Mouse (Mus musculus) E14TG2a.4 (cell line): Measurements from ENCODE around the gene Slc44a3.

Source experiments
- H3K27me3 ChIP-seq: 2 replicates; pipeline ENCODE4 v1.6.1; 2014; ENCODE audit warnings: low read length, control low read depth; ENCODE audit not compliant: insufficient read depth
- H3K36me3 ChIP-seq: 2 replicates; pipeline ENCODE4 v1.6.1; 2014; ENCODE audit warnings: low read length, control low read depth; ENCODE audit not compliant: insufficient read depth
- H3K4me1 ChIP-seq: replicated peaks from 2 replicates; pipeline ENCODE4 v1.6.1; 2014; ENCODE audit warnings: low read depth, low read length, control low read depth
- H3K4me3 ChIP-seq: replicated peaks from 2 replicates; pipeline ENCODE4 v1.5.1; 2014; ENCODE audit warnings: mild to moderate bottlenecking, low read length
- H3K9me3 ChIP-seq: 2 replicates; pipeline ENCODE4 v1.6.1; 2014; ENCODE audit warnings: low read length, control low read depth
- CTCF ChIP-seq: conservative IDR thresholded peaks from 2 replicates; pipeline ENCODE4 v1.5.1; 2014; ENCODE audit warnings: low read length
- NANOG ChIP-seq: IDR thresholded peaks from 2 replicates; pipeline ENCODE4 v1.6.1; 2014; ENCODE audit warnings: borderline replicate concordance, low read length, mixed read lengths
- POU5F1 ChIP-seq: IDR thresholded peaks from 2 replicates; pipeline ENCODE4 v1.6.1; 2014; ENCODE audit warnings: low read length, borderline replicate concordance

The Slc44a3 gene

DNA sequence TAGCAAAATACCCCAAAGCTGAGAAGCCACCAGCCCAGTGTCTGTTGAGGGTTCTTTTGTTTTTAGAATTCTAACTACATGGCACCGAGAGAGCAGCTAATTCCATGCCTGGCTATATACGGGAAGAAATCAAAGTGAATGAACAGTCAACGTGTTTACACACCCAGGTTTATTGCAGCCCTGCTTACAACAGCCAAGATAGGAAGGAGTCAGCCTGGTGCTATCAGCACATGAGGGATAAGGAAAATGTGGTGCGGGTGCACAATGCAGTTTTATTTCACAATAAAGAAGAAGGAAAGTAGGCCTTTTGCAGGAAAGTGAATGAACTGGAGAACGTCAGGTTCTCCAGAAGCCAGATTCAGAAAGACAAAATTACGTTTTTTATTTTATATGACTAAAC, 120.8 kb downstream of the Slc44a3 start:
- H3K4me1 ChIP-seq = peaks cover 27% of the 10 kb centered on the region
- 0 out of 2 replicates have a peak, but pooled peaks cover 2% of the 10 kb centered on the region for H3K27me3 ChIP-seq
- no peaks in the 10 kb centered on the region for H3K9me3 ChIP-seq
- H3K4me3 ChIP-seq = no peak overlapping the region
- TF ChIP-seq CTCF (no peak), POU5F1 (no peak), NANOG (no peak)
- H3K36me3 ChIP-seq = no peaks in the 10 kb centered on the region
